Mouse (Mus musculus) olfactory bulb, adult 2 months (tissue): ENCODE data around the gene Gm6034. TPM values are rescaled to one million over a fixed set of nuclear protein-coding genes. Genes with fewer than 3 reads are reported as not detected.
"Not testable (repeated sequence)": the region's sequence is repeated elsewhere in the genome, so short reads cannot be mapped to it uniquely, and the experiment has no call there.

Experiments used
- H3K27ac ChIP-seq: fragments of 200-500 bp; 2 replicates; pipeline ENCODE4 v1.5.1; 2012; ENCODE audit warnings: low read depth, low read length; ENCODE audit not compliant: insufficient read depth
- H3K4me1 ChIP-seq: fragments of 200-500 bp; 2 replicates; pipeline ENCODE4 v1.6.1; 2012; ENCODE audit warnings: low read length; ENCODE audit not compliant: control insufficient read depth, insufficient read depth
- H3K4me3 ChIP-seq: fragments of 200-500 bp; 2 replicates; pipeline ENCODE4 v1.5.1; 2012; ENCODE audit warnings: mild to moderate bottlenecking, low read depth, low read length, moderate library complexity; ENCODE audit not compliant: insufficient read depth
- CTCF ChIP-seq: fragments of 200-500 bp; IDR thresholded peaks from 2 replicates; pipeline ENCODE4 v1.5.1; 2012; ENCODE audit warnings: low read depth, mild to moderate bottlenecking, low read length, moderate library complexity; ENCODE audit not compliant: insufficient read depth
- POLR2A ChIP-seq: fragments of 200-500 bp; IDR thresholded peaks from 2 replicates; pipeline ENCODE4 v1.6.1; 2012; ENCODE audit warnings: mild to moderate bottlenecking, low read depth, low read length, moderate library complexity; ENCODE audit not compliant: insufficient read depth
- WGBS: fragments of 180-500 bp; shearing (Covaris S2); methylation state at CpG from one replicate; pipeline ENCODE4 v1.1.7; 2018; 5-methylcytosine and 5-hydroxymethylcytosine counted together
- polyA plus RNA-seq: library from polyadenylated mRNA; stranded (reverse); fragments of >200 nt; gene quantifications from 2 replicates; pipeline ENCODE4 v1.2.4, GENCODE M21; 2012; ENCODE audit warnings: low replicate concordance; ENCODE audit not compliant: missing spikeins, insufficient read depth, insufficient read length

Gm6034 gene
- not detected in 2 replicates for polyA plus RNA-seq

DNA sequence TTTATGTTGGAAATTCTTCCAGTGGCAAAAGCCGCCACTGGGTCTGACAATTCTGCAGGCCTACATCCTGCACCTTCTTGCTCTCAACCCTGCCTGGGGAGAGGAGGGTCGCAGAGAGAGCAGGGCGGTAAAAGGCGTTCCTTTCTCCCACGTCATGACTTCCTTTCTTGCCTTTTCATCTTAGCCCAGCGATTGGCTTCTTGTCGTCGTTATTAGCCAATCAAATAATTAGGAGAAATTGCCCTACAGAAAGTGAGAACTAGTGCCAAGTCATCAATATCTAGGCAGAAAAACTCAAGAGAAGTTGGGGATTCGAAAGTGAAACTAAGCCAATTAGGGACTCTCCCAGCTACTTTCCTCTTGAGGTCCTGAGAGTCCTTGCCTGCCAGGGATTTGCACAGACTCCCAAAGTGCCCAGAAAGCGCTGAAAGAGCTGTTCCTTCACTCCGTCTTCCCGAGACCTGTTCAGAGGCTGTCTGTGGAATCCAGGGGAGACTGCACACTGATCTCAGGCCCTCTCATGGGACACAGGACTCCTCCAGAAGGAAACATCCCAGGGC lies at the start of gene Gm6034, which contains the start of gene H2-T22:
Gene Gm6034, plus strand, starts transcription at position 352 of the 560 bp plus-strand sequence.
Gene H2-T22, minus strand, starts transcription at position 138 of the 560 bp plus-strand sequence.
- H3K4me1 ChIP-seq, H3K27ac ChIP-seq: not testable (repeated sequence)
- H3K4me3 ChIP-seq, result peak within 1 kb of the TSS; percentile 56
- 0% methylated on average over 12 of the region's 12 CpGs for WGBS
- peak; percentile 55; the same call in 1 of the 2 replicates for TF ChIP-seq POLR2A

DNA sequence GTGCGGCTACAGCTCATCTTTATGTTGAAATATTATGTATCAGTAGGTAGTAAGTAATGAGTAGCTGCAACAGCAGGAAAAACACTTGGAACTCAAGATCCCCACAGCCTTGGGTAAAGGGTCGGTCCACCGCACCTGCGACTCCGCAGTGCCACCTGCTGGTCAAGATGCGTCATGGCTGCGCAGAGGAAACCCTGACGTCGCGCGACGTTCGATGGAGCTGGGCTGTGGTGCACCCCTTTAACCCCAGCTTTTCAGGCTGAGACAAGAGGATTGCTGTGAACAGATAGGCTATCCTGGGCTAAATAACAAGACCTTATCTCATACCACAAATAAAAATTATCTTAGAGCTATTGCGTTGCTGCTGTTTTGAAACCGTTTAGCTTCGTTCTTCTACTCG lies 49.1 kb upstream of the Gm6034 start:
- Histone ChIP-seq H3K27ac (no peak overlapping the region), H3K4me3 (no peak overlapping the region), H3K4me1 (peaks cover 15% of the 10 kb centered on the region)
- TF ChIP-seq POLR2A (no peak), CTCF (peak; percentile 97)
- 3% methylated on average over 17 of the region's 17 CpGs for WGBS

DNA sequence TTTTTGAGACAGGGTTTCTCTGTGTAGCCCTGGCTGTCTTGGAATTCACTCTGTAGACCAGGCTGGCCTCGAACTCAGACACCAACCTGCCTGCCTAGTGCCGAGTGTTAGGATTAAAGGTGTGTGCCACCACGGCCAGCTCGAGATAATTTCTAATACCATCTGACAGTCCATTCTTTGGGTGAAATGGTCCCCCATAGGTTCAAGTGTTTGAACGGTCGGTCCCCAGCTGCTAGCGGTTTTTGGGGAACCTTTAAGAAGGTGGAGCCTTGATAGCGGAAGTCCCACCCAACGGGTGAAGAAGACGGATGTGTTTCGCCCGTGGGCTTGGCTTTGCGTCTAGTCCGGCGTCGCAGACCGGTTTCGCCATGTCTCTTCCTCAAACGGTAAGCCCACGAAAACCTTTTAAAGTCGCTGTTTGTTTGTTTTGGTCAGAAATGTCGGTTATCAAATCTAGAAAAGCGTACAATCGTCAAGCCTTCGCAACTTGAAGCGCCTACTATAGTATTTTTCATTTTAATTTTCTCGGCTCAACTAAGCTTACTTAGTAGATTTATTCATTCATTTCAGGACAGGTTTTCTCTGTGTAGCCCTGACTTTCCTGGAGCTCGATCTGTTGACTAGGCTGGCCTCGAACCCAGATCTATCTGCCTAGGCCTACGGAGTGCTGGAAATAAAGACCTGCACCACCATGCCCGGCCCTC lies 48.4 kb upstream of the Gm6034 start:
- TF ChIP-seq CTCF, result no peak
- TF ChIP-seq POLR2A, result peak; percentile 64
- 2% methylated on average over 31 of the region's 31 CpGs for WGBS
- Histone ChIP-seq H3K4me3 (peak overlapping the region; percentile 55), H3K27ac (peak overlapping the region; percentile 79; the same call in 1 of the 2 replicates), H3K4me1 (peaks cover 15% of the 10 kb centered on the region)

DNA sequence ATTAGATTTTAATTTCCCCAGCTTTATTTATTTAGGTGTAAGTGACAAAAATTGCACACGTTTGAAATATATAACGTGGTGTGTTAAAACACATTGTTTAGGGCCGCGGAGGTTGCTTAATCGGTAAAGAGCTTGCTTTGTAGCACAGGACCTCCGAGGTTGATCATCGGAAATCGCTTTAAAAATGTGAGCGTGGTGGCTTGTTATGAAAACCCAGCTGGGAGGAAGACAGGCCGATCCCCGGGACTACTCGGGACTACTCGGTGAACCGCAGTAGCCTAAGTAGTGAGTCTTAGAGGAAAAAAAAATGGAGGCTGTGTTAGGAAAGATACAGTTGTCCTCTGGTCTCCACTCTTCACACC lies 47.9 kb upstream of the Gm6034 start:
- H3K27ac ChIP-seq, result no peak overlapping the region
- H3K4me1 ChIP-seq, result peaks cover 15% of the 10 kb centered on the region
- no peak for TF ChIP-seq POLR2A
- no peak for TF ChIP-seq CTCF
- H3K4me3 ChIP-seq, result peak overlapping the region; percentile 55
- WGBS, result 2% methylated on average over 14 of the region's 14 CpGs

DNA sequence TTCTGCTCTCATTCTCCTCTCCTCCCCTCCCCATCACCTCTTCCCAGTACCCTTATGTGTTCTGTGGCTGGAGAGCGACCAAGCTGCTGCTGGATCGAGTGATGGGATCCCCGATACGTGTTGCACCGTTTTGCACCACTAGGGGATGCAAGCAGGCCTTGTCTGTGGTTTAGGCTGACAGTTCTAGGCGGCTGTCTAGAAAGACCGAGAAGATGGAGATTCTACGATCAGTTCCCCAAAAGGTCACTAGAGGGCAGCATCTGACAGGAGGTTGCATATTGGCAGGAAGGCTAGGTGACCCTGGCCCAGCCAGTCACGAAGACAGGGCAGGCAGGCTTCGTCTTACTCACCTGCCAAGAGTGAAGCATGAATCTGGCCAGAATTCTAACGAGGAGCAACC lies 45.8 kb upstream of the Gm6034 start:
- Histone ChIP-seq H3K4me3 (no peak overlapping the region), H3K27ac (no peak overlapping the region)
- under 1% methylated on average over 11 of the region's 11 CpGs for WGBS

DNA sequence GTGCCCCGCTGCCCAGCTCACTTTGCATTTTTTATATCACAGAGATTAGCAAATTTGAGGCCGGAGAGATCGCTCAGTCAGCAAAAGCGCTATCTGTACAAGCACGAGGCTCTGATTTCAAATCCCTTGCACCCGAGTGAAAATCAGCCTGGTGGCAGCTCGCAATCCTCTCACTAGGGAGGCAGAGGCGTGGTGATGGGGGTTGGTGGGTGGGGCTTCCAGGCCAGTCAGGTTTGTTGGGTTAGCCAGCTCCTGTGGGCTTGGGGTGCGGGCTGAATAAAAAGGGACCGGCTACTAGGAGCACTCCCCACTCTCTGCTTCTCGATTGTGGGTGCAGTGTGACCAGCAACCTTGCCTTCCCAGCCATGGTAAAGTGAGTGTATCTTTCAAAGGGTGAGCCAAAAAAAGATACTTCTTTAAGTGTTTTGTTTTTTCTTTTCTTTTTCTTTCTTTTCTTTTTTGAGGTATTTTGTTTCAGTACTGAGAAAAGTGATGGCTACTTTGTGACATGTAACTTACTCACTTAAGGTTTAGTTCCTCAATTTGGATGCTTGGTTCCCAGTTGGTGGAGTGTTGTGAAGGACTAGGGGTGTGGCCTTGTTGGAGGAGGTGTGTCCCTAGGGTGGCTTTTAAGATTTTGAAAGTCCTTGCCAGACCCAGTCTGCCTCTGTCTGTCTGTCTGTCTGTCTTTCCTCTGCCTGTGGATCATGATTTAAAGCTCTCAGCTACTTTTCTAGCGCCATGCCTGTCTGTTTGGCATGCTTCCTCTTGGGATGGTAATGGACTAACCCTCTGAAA lies 44.8 kb upstream of the Gm6034 start:
- 51% methylated on average over 12 of the region's 12 CpGs for WGBS
- peaks cover 16% of the 10 kb centered on the region for H3K4me1 ChIP-seq
- TF ChIP-seq CTCF (no peak), POLR2A (no peak)
- no peak overlapping the region for H3K27ac ChIP-seq
- no peak overlapping the region for H3K4me3 ChIP-seq

More for the DNA sequence above, 45.8 kb upstream of the Gm6034 start:
- TF ChIP-seq POLR2A, result no peak
- peak; percentile 74 for TF ChIP-seq CTCF
- peaks cover 14% of the 10 kb centered on the region for H3K4me1 ChIP-seq

DNA sequence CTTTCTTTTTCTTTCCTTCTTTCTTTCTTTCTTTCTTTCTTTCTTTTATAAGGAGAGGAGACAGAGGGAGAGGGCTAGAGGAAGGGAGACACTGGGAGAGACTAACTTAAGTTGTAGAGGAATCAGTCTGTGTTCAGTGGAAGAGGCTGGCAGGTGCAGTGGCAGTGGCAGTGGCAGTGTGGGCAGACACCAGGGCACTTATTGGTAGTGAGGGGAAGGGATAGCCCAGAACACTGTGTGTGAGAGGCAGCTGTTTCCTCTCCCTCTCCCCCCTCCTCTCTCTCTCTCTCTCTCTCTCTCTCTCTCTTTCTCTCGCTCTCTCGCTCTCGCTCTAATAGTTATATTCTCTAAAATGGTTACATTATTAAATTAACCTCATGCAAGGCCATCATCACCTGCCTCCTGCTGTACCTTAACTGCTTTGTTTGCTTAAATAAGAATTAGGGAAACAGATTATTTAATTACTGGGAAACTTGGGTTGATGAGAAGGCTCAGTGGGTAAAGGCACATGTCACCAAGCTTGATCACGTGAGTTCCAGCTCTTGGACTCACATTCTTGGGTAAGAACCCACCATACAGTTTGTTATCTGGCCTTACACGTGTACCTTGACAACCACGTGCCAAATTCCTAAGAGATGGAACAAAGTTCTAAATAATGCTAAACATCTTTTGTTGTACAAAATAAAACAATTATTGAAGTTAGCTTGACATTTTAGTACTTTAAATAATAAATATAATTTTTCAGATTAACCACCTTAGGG lies 44.0 kb upstream of the Gm6034 start:
- Histone ChIP-seq H3K4me1 (peaks cover 17% of the 10 kb centered on the region), H3K4me3 (no peak overlapping the region), H3K27ac (no peak overlapping the region)
- TF ChIP-seq CTCF, result no peak
- no peak for TF ChIP-seq POLR2A
- WGBS, result 71% methylated on average over 6 of the region's 6 CpGs

DNA sequence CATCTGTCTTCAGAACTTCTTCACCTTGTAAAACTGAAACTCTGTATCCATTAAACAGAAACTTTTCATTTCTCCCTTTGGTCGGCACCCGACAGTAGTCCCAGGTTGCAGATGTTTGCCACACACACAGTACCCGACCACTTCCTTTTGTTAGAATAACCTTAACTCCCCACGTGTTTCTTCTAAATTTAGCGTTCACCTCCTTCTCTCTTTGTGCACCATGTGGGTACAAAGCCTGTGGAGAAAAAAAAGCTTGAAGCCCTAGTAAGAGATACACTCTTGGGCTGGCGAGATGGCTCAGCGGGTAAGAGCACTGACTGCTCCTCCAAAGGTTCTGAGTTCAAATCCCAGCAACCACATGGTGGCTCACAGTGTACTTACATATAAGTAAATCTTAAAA lies 43.4 kb upstream of the Gm6034 start:
- TF ChIP-seq CTCF (no peak), POLR2A (no peak)
- WGBS, result 55% methylated on average over 7 of the region's 7 CpGs
- Histone ChIP-seq H3K4me3 (no peak overlapping the region), H3K4me1 (peaks cover 17% of the 10 kb centered on the region), H3K27ac (no peak overlapping the region)

DNA sequence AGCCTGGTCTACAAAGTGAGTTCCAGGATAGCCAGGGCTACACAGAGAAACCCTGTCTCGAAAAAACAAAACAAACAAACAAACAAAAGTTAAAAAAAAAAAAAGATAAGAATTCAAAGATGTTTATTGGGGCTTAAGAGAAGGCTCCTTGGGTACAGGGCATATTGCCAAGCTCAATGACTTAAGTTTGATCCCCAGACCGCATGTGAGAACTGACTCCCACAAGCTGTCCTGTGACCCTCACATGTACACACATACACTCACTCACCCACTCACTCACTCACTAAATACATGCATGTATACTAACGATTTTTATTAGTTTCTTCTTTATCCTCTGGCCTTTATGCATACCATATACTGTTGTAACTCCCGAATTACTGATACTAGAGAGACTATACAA lies 42.4 kb upstream of the Gm6034 start:
- H3K4me1 ChIP-seq, result peaks cover 17% of the 10 kb centered on the region
- H3K4me3 ChIP-seq, result no peak overlapping the region
- 70% methylated on average over 4 of the region's 4 CpGs for WGBS
- TF ChIP-seq POLR2A (no peak), CTCF (no peak)
- H3K27ac ChIP-seq, result peak overlapping the region; percentile 6; the same call in 1 of the 2 replicates
